In the genomic region with DNA sequence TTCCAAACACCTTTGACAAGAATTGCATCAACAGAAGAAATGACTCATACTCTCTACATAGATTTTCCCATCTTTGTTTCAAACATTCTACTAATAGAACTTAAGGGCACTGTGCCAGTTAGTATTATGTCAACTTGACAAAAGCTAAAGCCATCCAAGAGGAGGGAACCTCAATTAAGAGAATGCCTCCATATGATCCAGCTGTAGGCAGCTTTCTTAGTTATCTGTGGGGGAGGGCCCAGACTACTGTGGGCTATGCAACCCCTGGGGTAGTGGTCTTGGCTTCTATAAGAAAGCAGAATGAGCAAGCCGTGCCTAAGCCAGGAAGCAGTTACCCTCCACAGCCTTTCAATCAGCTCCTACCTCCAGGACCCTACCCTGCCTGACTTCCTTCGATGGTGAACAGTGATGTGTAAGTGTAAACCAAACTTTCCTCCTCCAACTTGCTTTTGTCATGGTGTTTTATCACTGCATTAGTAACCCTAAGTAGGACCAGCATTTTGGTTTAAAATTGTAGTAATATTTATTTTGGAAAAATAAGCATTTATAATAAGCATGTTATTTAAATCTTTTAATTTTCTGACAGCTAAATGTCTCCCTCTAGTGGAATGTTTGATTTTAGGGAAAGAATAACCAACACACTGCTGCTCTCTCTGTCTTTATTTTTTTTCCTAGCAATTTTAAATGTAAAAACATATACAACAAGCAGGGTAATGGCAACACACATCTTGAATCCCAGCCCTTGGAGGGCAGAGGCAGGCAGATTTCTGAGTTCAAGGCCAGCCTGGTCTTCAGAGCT, we compare ENCODE assay signal across 8 mouse cellular contexts. TPM values are rescaled to one million over a fixed set of nuclear protein-coding genes. Genes with fewer than 3 reads are reported as not detected.
DNase-seq lines count a peak whose midpoint lies in the region.

No protein-coding gene starts in this region.

- intact Hi-C loops in heart, postnatal 36 days (cut with DNase I) = loop anchor here (1.0 to 5.0 kb wide), 4 partner anchors 63 to 318 kb away; partner anchors contain the start of gene Omd
- intact Hi-C loops in left cerebral cortex, postnatal 36 days (cut with DNase I) = loop anchor here (1.0 to 5.0 kb wide), 2 partner anchors 196 to 318 kb away; no protein-coding TSS in a partner anchor

- DNase-seq in heart, adult 11 months = peak; percentile 92
- DNase-seq in heart, postnatal 36 days = no peak
- peak; percentile 27 for DNase-seq in thymus, postnatal 0 days (ENCODE audit: low spot score)
- no peak for DNase-seq in thymus, postnatal 14 days
- peak; percentile 6 to 17 for DNase-seq in left cerebral cortex, postnatal 36 days (ENCODE audit: low spot score in 2 of 2)
- DNase-seq in adrenal gland, postnatal 36 days = no peak
- no peak for DNase-seq in thymus, postnatal 36 days
- no peak for DNase-seq in kidney, adult 11 months

RNA-seq across cellular contexts. Expression of gene Cenpp, which starts 7.7 kb away (rescaled TPM):
- 1 to 10 TPM; 1.8 to 3.1 TPM for total RNA-seq in heart, postnatal 36 days (2021)
- 38.7 and 41.2 TPM in 2 replicates for polyA plus RNA-seq in thymus, postnatal 0 days (2015; fragmentation: Nextera tagmentation; extraction: Ambion mirVana)
- total RNA-seq in left cerebral cortex, postnatal 36 days (2021) = 1 to 10 TPM; 1.2 TPM
- total RNA-seq in adrenal gland, postnatal 36 days (2021) = 1 to 10 TPM; 1.2 to 2.4 TPM

RNA-seq across cellular contexts. Expression of gene Nol8, which starts 7.9 kb away (rescaled TPM):
- total RNA-seq in heart, postnatal 36 days (2021) = 10 to 100 TPM; 20.6 to 21.1 TPM
- polyA plus RNA-seq in thymus, postnatal 0 days (2015; fragmentation: Nextera tagmentation; extraction: Ambion mirVana) = 28.6 and 29.6 TPM in 2 replicates
- total RNA-seq in left cerebral cortex, postnatal 36 days (2021) = 10 to 100 TPM; 22.8 to 28.4 TPM
- 10 to 100 TPM; 24.5 to 25.4 TPM for total RNA-seq in adrenal gland, postnatal 36 days (2021)

RNA-seq across cellular contexts. Expression of gene Iars, which starts 37.0 kb away (rescaled TPM):
- 10 to 100 TPM; 68.4 to 68.7 TPM for total RNA-seq in heart, postnatal 36 days (2021)
- polyA plus RNA-seq in thymus, postnatal 0 days (2015; fragmentation: Nextera tagmentation; extraction: Ambion mirVana) = 32.1 and 37.2 TPM in 2 replicates
- total RNA-seq in left cerebral cortex, postnatal 36 days (2021) = 10 to 100 TPM; 62.9 to 69.5 TPM
- total RNA-seq in adrenal gland, postnatal 36 days (2021) = 10 to 100 TPM; 82.4 to 91.0 TPM

RNA-seq across cellular contexts. Expression of gene Ogn, which starts 37.1 kb away (rescaled TPM):
- 10 to 100 TPM; 78.1 to 94.6 TPM for total RNA-seq in heart, postnatal 36 days (2021)
- 4.4 and 7.2 TPM in 2 replicates for polyA plus RNA-seq in thymus, postnatal 0 days (2015; fragmentation: Nextera tagmentation; extraction: Ambion mirVana)
- 1 to 10 TPM; 4.2 to 9.3 TPM for total RNA-seq in left cerebral cortex, postnatal 36 days (2021)
- 10 to 100 TPM; 45.6 to 52.5 TPM for total RNA-seq in adrenal gland, postnatal 36 days (2021)

Comparison
In these comparisons a context has a peak if more than half of its experiments do, and no peak if none do; other contexts are left out.
1. DNase-seq: peak in heart, adult 11 months (single experiment), thymus, postnatal 0 days (single experiment) and left cerebral cortex, postnatal 36 days (2 of 2); none in heart, postnatal 36 days (0 of 2), thymus, postnatal 14 days (single experiment), adrenal gland, postnatal 36 days (0 of 2), thymus, postnatal 36 days (0 of 2) and kidney, adult 11 months (single experiment).